Mouse (Mus musculus) MEL-GATA-1-ER (cell line): Measurements from ENCODE around the gene Galnt10.

Source experiments
- DNase-seq: peaks from one replicate; pipeline ENCODE4 v3.0.0-alpha.2; 2012; ENCODE audit warnings: low read depth; ENCODE audit errors: extremely low read depth

The Galnt10 gene

DNA sequence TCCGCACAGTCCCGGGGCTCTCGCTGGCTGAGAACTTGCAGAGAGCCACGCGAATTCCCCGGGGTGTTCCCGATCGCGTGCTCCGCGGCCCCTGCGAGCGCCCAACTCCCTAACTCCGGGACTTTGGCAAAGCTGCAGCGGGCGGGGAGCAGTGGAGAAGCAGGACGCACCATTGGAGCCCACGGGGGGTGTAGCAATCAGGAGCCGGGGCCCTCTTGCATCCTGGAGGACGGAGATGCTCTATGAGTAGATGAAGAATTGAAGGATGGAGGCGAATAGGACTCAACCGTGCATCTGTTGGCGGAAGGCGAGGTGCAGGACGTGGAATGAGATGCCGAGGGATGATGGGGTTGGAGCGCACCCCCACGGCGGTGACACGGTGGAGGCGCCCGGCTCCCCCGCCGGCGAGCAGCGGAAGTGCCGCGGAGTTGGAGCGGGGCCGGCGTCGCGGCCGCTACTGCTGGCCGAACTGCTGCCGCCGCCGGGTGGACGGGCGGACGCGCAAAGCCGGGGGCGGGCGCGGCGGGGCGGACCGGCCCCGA lies at the start of gene Galnt10:
Gene Galnt10 (plus strand): TSS at position 425 of the 542 bp plus-strand sequence.
- no peak for DNase-seq

GRCm38 (mm10) chr11:57595899-57596298 lies 49.3 kb upstream of the Galnt10 start:
- DNase-seq = no peak

DNA sequence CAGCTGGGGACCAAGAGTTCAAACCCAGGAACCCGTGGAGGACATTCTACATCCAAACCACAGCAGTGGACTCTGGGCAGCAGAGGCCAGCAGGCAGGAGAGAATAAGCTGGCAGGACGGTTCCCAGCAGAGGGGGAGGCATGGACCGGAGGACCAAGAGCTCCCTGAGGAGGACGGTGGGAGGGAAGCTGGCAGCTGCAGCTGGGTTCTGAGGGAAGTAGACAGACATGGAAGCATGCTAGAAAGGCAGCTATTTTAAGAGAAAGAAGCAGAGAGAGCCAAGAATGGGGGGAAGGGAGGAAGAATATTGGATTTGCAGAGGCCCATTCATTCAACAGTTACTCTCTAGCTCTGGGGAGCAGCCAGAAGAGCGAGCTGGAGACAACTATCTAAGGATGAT lies 47.1 kb upstream of the Galnt10 start:
- no peak for DNase-seq

DNA sequence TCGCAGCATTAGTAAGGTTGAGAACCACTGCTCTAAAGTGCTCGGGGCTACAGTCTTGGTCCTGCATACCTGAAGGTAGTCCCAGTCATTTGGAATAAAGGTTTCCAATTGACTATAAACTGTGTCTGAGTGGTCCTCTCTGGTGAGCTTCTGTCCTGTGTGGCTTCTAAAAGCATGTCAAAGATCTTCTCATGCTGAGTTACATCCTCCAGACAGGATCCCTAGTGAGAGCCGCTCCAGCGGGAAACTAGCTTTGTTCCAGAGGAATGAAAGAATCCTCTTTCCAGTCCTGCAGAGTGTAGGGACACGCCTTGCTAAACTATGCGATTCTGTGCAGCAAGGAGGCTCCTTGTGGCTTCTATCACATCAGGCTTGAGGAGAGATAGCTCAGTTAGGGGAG lies 45.9 kb upstream of the Galnt10 start:
- no peak for DNase-seq

GRCm38 (mm10) chr11:57600113-57600512 lies 45.1 kb upstream of the Galnt10 start:
- no peak for DNase-seq

DNA sequence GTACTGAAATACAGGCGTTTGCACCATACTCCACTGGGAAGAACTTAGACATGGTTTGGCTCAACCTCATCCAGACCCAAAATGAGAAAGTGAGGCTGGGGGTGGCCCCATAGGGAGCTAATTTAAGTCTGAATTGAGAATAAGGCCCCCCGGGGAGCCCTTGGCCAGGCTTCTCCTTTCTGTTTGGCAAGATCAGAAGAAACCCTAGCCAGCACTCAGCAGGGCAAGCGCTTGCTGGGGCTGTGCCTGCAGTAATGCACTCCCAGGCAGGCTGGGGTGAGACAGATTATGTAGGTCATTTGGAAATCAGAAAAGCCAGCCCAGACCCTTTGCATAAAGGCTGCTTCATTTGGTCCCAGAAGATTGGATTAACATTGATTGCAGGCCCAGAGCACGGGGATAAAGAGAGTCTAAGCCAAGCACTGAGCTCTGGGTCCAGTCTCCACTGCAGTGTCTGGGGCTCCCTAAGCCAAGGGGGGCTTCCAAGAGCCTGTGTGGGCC lies 44.6 kb upstream of the Galnt10 start:
- no peak for DNase-seq

GRCm38 (mm10) chr11:57601806-57602455 lies 43.3 kb upstream of the Galnt10 start:
- DNase-seq = no peak

- DNase-seq = no peak
Measured at GRCm38 (mm10) chr11:57605086-57605485, 40.2 kb upstream of the Galnt10 start.

DNA sequence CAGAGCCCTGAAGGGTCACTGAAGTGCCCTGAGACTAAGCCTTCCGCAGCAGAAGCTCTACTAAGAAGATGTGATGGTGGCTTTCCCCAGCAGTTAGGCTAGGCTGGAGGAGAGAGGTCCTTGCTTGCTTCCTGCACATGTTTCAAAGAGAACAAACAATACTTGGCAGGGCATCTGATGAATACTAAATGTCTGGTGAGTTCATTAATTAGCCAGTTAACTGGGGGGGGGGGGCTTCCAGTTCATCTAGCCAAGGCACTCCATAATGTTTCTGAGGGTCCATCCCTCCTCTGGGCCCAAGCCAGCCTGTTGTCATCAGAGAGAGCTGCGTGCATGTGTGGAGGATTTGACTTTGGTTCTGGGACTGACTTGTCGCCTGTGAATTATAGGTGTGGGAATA lies 39.6 kb upstream of the Galnt10 start:
- DNase-seq = no peak

DNA sequence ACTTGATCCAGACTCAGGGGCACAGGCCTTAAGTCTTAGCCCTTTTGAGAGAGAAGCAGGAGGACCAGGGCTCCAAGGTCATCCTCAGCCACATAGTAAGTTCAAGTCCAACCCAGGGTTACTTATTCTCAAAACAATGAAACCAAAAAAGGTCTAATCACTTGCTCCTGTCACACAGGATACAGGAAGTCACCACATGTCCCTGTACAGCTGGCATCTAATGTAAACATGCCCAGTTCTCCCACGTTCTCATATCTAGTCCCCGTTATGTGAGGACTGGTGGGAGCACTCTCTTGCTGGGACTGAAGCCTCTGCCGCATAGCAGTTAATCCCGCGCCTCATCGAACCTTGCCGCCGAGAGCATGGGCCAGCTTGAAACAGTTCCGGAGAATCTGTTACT lies 30.7 kb upstream of the Galnt10 start:
- no peak for DNase-seq

- DNase-seq = no peak
Measured at GRCm38 (mm10) chr11:57615286-57615685, 30.0 kb upstream of the Galnt10 start.

- DNase-seq = no peak
Measured at GRCm38 (mm10) chr11:57615871-57616270, 29.4 kb upstream of the Galnt10 start.

GRCm38 (mm10) chr11:57617526-57618264 lies 27.5 kb upstream of the Galnt10 start:
- peak; percentile 35 for DNase-seq

- DNase-seq = no peak
Measured at GRCm38 (mm10) chr11:57621472-57621871, 23.8 kb upstream of the Galnt10 start.

DNA sequence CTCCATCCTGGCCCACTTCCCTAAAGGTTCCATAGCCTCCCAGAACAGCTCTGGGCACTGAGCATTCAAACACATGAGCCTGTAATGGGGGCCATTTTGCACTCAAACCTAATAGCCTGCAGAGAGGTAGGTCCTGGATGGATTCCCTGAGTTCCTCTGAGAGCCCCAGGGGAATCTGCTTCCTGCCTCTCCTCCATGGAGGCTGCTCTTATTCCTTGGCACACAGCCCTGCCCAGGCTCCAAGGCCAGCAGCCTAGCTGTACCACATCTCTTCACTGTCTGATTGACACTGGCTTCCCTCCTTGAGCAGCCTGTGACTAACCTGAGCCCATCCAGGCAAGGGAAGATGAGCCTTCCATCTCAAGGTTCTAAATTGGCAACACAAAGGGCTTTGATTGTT lies 23.4 kb upstream of the Galnt10 start:
- no peak for DNase-seq

GRCm38 (mm10) chr11:57624490-57624893 lies 20.8 kb upstream of the Galnt10 start:
- peak; percentile 60 for DNase-seq

- no peak for DNase-seq
Measured at GRCm38 (mm10) chr11:57625465-57625864, 19.8 kb upstream of the Galnt10 start.

- no peak for DNase-seq
Measured at GRCm38 (mm10) chr11:57627086-57627735, 18.0 kb upstream of the Galnt10 start.

DNA sequence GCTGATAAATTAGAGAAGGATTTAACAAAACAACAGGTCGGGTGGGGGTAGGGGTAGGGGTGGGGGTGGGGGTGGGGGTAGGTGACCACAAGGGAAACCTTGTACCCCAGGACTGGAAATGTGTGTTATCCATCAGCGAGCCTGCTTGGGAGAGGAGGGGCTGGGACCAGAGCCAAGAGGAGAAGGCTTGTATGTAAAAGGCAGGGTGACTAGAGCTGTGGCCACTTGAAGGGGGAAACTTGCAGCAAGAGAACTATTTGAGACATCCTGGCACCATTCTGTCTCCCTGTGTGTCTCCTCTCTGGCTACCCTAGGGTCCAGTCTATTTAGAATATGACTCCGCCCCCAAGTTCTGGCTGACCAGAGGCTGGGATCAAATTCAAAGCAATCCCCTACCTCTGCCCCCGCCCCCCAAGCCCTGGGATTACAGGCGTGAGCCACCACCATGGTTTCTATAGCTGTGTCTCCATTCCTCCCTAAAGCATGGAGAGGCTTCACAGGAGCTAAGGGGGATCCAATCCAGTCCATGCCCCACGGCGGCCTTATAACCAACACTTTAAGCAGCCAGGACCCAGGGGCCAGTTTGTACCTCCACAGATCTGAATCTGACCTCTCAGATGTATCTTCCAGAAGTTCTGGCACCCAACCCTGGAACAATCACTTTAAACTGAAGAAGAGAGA lies 13.3 kb upstream of the Galnt10 start:
- DNase-seq = no peak

DNA sequence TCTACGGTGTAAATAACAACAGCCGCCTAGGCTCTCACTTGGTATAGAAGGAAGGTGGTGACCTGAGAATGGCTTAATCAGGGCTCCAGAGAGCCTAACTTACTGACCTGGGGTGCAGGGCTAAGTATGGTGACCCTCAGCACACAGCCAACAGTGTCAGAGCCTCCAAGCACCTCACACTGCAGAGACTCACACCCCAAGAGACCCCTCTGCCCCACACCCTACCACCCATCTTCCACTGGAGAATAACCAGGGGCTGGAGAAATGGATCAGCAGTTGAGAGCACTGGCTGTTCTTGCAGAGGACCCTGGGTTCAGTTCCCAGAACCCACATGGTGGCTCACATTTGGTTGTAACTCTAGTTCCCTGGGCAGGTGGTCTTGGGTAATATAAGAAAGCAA lies 12.2 kb upstream of the Galnt10 start:
- no peak for DNase-seq

- DNase-seq = no peak
Measured at GRCm38 (mm10) chr11:57633975-57634585, 11.2 kb upstream of the Galnt10 start.
